Mouse (Mus musculus) heart, embryonic 12.5 days (tissue): Measurements from ENCODE around the gene Gm20479. TPM values are rescaled to one million over a fixed set of nuclear protein-coding genes. Genes with fewer than 3 reads are reported as not detected.
A peak's percentile ranks its signal among the peaks of the same experiment; 100 is the strongest.

Source experiments
- ATAC-seq: fragments of 200-750 bp; cut with Nextera tagmentation; 2 replicates; pipeline ENCODE4 v1.8.0; 2017; ENCODE audit warnings: moderate TSS enrichment, moderate library complexity; ENCODE audit not compliant: insufficient number of reproducible peaks, low FRiP score
- H3K27ac ChIP-seq: fragments of 300-500 bp; sonication (generic); 2 replicates; pipeline ENCODE4 v1.5.1; 2016; ENCODE audit warnings: mild to moderate bottlenecking, moderate library complexity; ENCODE audit not compliant: poor library complexity, severe bottlenecking
- H3K27me3 ChIP-seq: fragments of 300-500 bp; sonication (generic); replicated peaks from 2 replicates; pipeline ENCODE4 v1.6.1; 2016; ENCODE audit warnings: mild to moderate bottlenecking, moderate library complexity
- H3K36me3 ChIP-seq: fragments of 300-500 bp; sonication (generic); 2 replicates; pipeline ENCODE4 v1.6.1; 2016; ENCODE audit warnings: mild to moderate bottlenecking, moderate library complexity
- H3K4me1 ChIP-seq: fragments of 300-500 bp; sonication (generic); replicated peaks from 2 replicates; pipeline ENCODE4 v1.6.1; 2016; ENCODE audit warnings: mild to moderate bottlenecking
- H3K4me2 ChIP-seq: fragments of 300-500 bp; sonication (generic); 2 replicates; pipeline ENCODE4 v1.6.1; 2016; ENCODE audit warnings: mild to moderate bottlenecking, moderate library complexity
- H3K4me3 ChIP-seq: fragments of 300-500 bp; sonication (generic); 2 replicates; pipeline ENCODE4 v1.5.1; 2016; ENCODE audit warnings: mild to moderate bottlenecking
- H3K9ac ChIP-seq: fragments of 300-500 bp; sonication (generic); 2 replicates; pipeline ENCODE4 v1.6.1; 2016; ENCODE audit warnings: mild to moderate bottlenecking, moderate library complexity
- H3K9me3 ChIP-seq: fragments of 300-500 bp; sonication (generic); replicated peaks from 2 replicates; pipeline ENCODE4 v1.6.1; 2016; ENCODE audit warnings: mild to moderate bottlenecking, moderate library complexity
- WGBS: fragments of 180-500 bp; shearing (Covaris S2); methylation state at CpG from one replicate; pipeline ENCODE4 v1.1.7; 2016; 5-methylcytosine and 5-hydroxymethylcytosine counted together
- polyA plus RNA-seq: library from polyadenylated mRNA; unstranded; fragments of >200 nt; fragmentation: Nextera tagmentation; extraction: Ambion mirVana; gene quantifications from 2 replicates; pipeline ENCODE4 v1.2.1, GENCODE M21; 2016

The Gm20479 gene
- polyA plus RNA-seq, 1 experiment from 2014 or later = 1.2 TPM

DNA sequence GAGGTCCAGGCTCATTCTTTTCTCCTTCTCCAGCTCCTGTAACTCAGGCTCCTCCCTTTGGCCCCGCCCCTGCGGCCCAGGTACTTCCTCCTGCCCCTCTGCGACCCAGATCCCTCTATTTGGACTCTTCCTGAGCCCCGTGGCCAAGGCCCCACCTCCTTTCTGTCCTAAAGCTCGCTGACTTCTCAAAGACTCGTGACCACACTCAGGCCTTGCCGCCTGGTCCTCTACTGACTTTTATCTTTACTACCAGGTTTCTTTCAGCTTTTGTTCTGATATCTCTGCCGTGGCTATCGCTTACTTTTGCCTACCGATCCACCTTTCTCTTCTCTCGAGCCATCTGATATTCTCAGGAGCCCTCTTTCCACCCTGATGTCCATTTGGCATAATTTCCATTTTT, 10.8 kb upstream of the Gm20479 start:
- no peaks in the 10 kb centered on the region for H3K36me3 ChIP-seq
- 10% methylated on average over 11 of the region's 11 CpGs for WGBS
- peaks cover 7% of the 10 kb centered on the region for H3K9me3 ChIP-seq
- no peak; the same call in 1 of the 2 replicates for ATAC-seq
- peaks cover 100% of the 10 kb centered on the region for H3K27me3 ChIP-seq
- 0 out of 2 replicates have a peak overlapping the region, but pooled peaks have one; percentile 16 for H3K4me3 ChIP-seq
- no peak overlapping the region for H3K27ac ChIP-seq
- no peak overlapping the region for H3K9ac ChIP-seq
- H3K4me1 ChIP-seq = peaks cover 34% of the 10 kb centered on the region
- peak overlapping the region; percentile 30; the same call in 1 of the 2 replicates for H3K4me2 ChIP-seq

GRCm38 (mm10) chr7:27366082-27366844, 9.0 kb upstream of the Gm20479 start:
- 42% methylated on average over 21 of the region's 21 CpGs for WGBS
- Histone ChIP-seq H3K9ac (no peak overlapping the region), H3K4me1 (peaks cover 31% of the 10 kb centered on the region), H3K36me3 (no peaks in the 10 kb centered on the region), H3K4me2 (no peak overlapping the region), H3K27ac (no peak overlapping the region), H3K9me3 (peaks cover 7% of the 10 kb centered on the region), H3K27me3 (peaks cover 91% of the 10 kb centered on the region), H3K4me3 (no peak overlapping the region)
- no peak for ATAC-seq

- no peaks in the 10 kb centered on the region for H3K9me3 ChIP-seq
- H3K4me1 ChIP-seq = peaks cover 31% of the 10 kb centered on the region
- WGBS = 6% methylated on average over 29 of the region's 29 CpGs
- H3K27me3 ChIP-seq = peaks cover 72% of the 10 kb centered on the region
- H3K4me3 ChIP-seq = peak overlapping the region; percentile 24
- H3K27ac ChIP-seq = no peak overlapping the region
- no peak for ATAC-seq
- H3K4me2 ChIP-seq = peak overlapping the region; percentile 34
- H3K36me3 ChIP-seq = no peaks in the 10 kb centered on the region
- H3K9ac ChIP-seq = no peak overlapping the region
Measured at GRCm38 (mm10) chr7:27364379-27364778, 7.2 kb upstream of the Gm20479 start.

- ATAC-seq = peak; percentile 94
- H3K4me2 ChIP-seq = peak overlapping the region; percentile 72
- H3K4me1 ChIP-seq = peaks cover 31% of the 10 kb centered on the region
- no peak overlapping the region for H3K27ac ChIP-seq
- peak overlapping the region; percentile 53 for H3K9ac ChIP-seq
- no peaks in the 10 kb centered on the region for H3K36me3 ChIP-seq
- peaks cover 43% of the 10 kb centered on the region for H3K27me3 ChIP-seq
- under 1% methylated on average over 51 of the region's 52 CpGs for WGBS
- H3K9me3 ChIP-seq = no peaks in the 10 kb centered on the region
- peak overlapping the region; percentile 46 for H3K4me3 ChIP-seq
Measured at GRCm38 (mm10) chr7:27361283-27361946, 4.2 kb upstream of the Gm20479 start.

DNA sequence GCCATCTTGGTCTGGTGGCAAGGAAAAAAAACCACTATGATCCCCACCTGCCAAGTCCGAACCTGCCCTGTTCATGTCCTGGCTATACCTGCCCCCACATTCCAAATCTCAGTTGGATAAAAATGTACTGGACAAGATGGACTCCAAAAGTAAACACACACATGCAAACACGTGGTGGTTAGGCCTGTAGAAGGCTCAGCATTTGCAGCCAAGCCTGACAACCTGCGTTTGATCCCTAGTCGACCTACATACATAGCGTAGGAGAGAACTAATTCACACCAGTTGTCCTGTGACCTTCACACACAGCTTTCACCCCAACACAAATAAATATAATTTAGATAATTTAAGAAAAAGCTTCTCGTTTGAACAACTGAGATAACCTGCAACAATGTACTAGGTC, 3.5 kb upstream of the Gm20479 start:
- H3K4me2 ChIP-seq = peak overlapping the region; percentile 72
- H3K9ac ChIP-seq = no peak overlapping the region
- 54% methylated on average over 6 of the region's 6 CpGs for WGBS
- peak overlapping the region; percentile 46; the same call in 1 of the 2 replicates for H3K4me3 ChIP-seq
- ATAC-seq = no peak
- H3K9me3 ChIP-seq = no peaks in the 10 kb centered on the region
- H3K27me3 ChIP-seq = peaks cover 36% of the 10 kb centered on the region
- no peak overlapping the region for H3K27ac ChIP-seq
- no peaks in the 10 kb centered on the region for H3K36me3 ChIP-seq
- peaks cover 30% of the 10 kb centered on the region for H3K4me1 ChIP-seq

GRCm38 (mm10) chr7:27359706-27360358, 2.6 kb upstream of the Gm20479 start:
- H3K27ac ChIP-seq = no peak overlapping the region

DNA sequence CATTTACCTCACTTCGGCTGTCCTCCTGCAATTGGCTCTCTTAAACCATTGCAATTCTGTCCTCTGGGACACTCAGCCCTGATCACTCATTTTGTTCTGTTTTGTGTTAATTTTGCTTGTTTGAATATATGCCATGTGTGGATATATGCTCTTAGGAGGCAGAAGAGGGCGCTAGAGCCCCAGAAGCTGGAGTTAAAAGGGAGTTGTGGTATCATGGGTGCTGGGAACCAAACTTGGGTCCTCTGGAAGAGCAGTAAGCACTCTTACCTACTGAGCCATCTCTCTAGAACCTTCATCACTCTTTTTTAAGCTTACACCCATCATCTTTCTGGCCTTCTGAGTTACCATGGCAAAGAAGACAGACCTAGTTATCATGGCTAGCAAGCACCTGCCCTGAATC, 1.9 kb upstream of the Gm20479 start:
- H3K4me1 ChIP-seq = peaks cover 29% of the 10 kb centered on the region
- H3K9ac ChIP-seq = no peak overlapping the region
- WGBS = 65% methylated on average over 2 of the region's 2 CpGs
- H3K4me2 ChIP-seq = no peak overlapping the region
- H3K36me3 ChIP-seq = no peaks in the 10 kb centered on the region
- ATAC-seq = no peak
- no peak overlapping the region for H3K27ac ChIP-seq
- no peaks in the 10 kb centered on the region for H3K9me3 ChIP-seq
- H3K27me3 ChIP-seq = peaks cover 20% of the 10 kb centered on the region
- no peak overlapping the region for H3K4me3 ChIP-seq

More at GRCm38 (mm10) chr7:27359706-27360358, 2.6 kb upstream of the Gm20479 start:
- H3K9me3 ChIP-seq = no peaks in the 10 kb centered on the region
- no peak overlapping the region for H3K9ac ChIP-seq
- peaks cover 27% of the 10 kb centered on the region for H3K27me3 ChIP-seq
- no peak overlapping the region for H3K4me2 ChIP-seq
- H3K36me3 ChIP-seq = no peaks in the 10 kb centered on the region
- WGBS = 82% methylated on average over 9 of the region's 9 CpGs
- H3K4me3 ChIP-seq = no peak overlapping the region
- peaks cover 26% of the 10 kb centered on the region for H3K4me1 ChIP-seq
- no peak for ATAC-seq

GRCm38 (mm10) chr7:27357595-27357978, 368 bp upstream of the Gm20479 start:
- Histone ChIP-seq H3K27me3 (peaks cover 6% of the 10 kb centered on the region), H3K9ac (peak overlapping the region; percentile 64), H3K4me2 (peak overlapping the region; percentile 90), H3K36me3 (peaks cover 7% of the 10 kb centered on the region), H3K4me3 (peak overlapping the region; percentile 80), H3K9me3 (no peaks in the 10 kb centered on the region), H3K27ac (peak overlapping the region; percentile 79), H3K4me1 (peaks cover 24% of the 10 kb centered on the region)
- no peak for ATAC-seq
- WGBS = 19% methylated on average over 3 of the region's 3 CpGs

DNA sequence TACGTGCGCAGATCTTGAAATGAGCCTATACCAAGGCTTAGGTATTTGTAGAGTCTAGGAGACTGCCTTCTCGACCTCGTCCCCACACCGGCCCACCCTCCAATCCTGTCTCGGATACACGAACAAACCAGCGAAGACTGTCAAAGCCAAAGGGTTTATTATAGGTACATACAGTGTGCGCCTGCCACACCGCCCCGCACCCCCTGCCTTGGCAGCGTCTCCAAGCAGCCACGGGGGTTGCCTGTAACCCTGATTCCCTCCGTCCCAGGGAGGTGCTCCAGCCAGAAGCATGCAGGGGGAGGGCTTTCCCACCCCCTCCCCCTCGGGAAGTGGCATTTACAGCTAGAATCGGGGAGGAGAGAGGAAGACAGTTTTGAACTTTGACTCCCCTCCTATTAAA, 971 bp downstream of the Gm20479 start:
- Histone ChIP-seq H3K4me1 (peaks cover 24% of the 10 kb centered on the region), H3K9me3 (no peaks in the 10 kb centered on the region), H3K27ac (peak overlapping the region; percentile 79), H3K36me3 (peaks cover 18% of the 10 kb centered on the region), H3K9ac (peak overlapping the region; percentile 64), H3K4me2 (peak overlapping the region; percentile 90), H3K4me3 (peak overlapping the region; percentile 80), H3K27me3 (no peaks in the 10 kb centered on the region)
- peak; percentile 33 for ATAC-seq
- WGBS = 1% methylated on average over 16 of the region's 16 CpGs

DNA sequence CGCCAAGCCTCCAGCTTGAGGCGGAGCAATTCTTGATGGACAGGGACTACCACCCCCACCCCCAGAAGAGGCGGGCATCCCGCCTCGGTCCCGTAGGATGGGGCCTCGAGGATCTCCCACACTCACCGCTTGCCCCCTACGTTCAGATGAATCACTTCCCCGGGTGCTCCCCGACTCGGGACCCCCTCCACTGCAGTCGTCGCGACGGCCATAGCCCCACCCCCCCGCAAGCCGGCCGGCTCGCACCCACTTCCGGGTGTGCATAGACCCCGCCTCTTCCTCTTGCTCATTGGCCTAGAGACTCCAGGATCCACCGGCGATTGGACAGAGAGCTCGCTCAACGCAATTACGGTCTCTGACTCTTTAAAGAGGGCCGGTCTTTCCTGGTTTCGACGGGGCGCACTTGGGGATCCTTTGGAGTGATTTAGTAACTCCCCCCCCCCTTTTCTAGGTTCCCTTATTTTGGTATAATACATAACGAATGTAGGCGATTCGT, 1.4 kb downstream of the Gm20479 start, which contains the start of gene Shkbp1:
Gene Shkbp1, minus strand, starts transcription at position 275 of the 496 bp plus-strand sequence.
- Histone ChIP-seq H3K27me3 (no peaks in the 10 kb centered on the region), H3K4me2 (peak within 1 kb of the TSS; percentile 90), H3K4me3 (peak within 1 kb of the TSS; percentile 80), H3K27ac (peak within 1 kb of the TSS; percentile 79), H3K36me3 (peaks cover 20% of the 10 kb centered on the region), H3K9me3 (no peaks in the 10 kb centered on the region), H3K4me1 (peaks cover 24% of the 10 kb centered on the region), H3K9ac (peak within 1 kb of the TSS; percentile 71)
- WGBS = under 1% methylated on average over 34 of the region's 34 CpGs
- peak; percentile 93 for ATAC-seq

- ATAC-seq = no peak
- H3K9ac ChIP-seq = peak overlapping the region; percentile 71
- peak overlapping the region; percentile 90 for H3K4me2 ChIP-seq
- WGBS = 7% methylated on average over 14 of the region's 14 CpGs
- peaks cover 24% of the 10 kb centered on the region for H3K4me1 ChIP-seq
- no peaks in the 10 kb centered on the region for H3K9me3 ChIP-seq
- no peak overlapping the region; the same call in 1 of the 2 replicates for H3K27ac ChIP-seq
- H3K36me3 ChIP-seq = peaks cover 26% of the 10 kb centered on the region
- peak overlapping the region; percentile 80 for H3K4me3 ChIP-seq
- H3K27me3 ChIP-seq = no peaks in the 10 kb centered on the region
Measured at GRCm38 (mm10) chr7:27355261-27355660, 2.0 kb downstream of the Gm20479 start.
